Mouse (Mus musculus) ES-Bruce4 (cell line): Measurements from ENCODE around the gene Cryba4. TPM values are rescaled to one million over a fixed set of nuclear protein-coding genes. Genes with fewer than 3 reads are reported as not detected.

Experiments used
- H3K27ac ChIP-seq: 2 replicates; pipeline ENCODE4 v1.5.1; 2012; ENCODE audit warnings: low read length, inconsistent platforms; ENCODE audit not compliant: insufficient read depth
- H3K27me3 ChIP-seq: 2 replicates; pipeline ENCODE4 v1.6.1; 2012; ENCODE audit warnings: mild to moderate bottlenecking, low read length, inconsistent platforms; ENCODE audit not compliant: control insufficient read depth, poor library complexity, insufficient read depth, severe bottlenecking
- H3K36me3 ChIP-seq: 2 replicates; pipeline ENCODE4 v1.6.1; 2012; ENCODE audit warnings: inconsistent platforms, mild to moderate bottlenecking, low read length, moderate library complexity; ENCODE audit not compliant: control insufficient read depth, poor library complexity, insufficient read depth, severe bottlenecking
- H3K4me1 ChIP-seq: one replicate; pipeline ENCODE4 v1.8.1; 2011; ENCODE audit warnings: low read length; ENCODE audit not compliant: control insufficient read depth, insufficient read depth
- H3K4me3 ChIP-seq: 2 replicates; pipeline ENCODE4 v1.5.1; 2011; ENCODE audit warnings: low read depth, mild to moderate bottlenecking, low read length
- H3K9ac ChIP-seq: 2 replicates; pipeline ENCODE4 v1.6.1; 2012; ENCODE audit warnings: low read depth, mild to moderate bottlenecking, inconsistent platforms; ENCODE audit not compliant: poor library complexity, severe bottlenecking
- H3K9me3 ChIP-seq: replicated peaks from 2 replicates; pipeline ENCODE4 v1.6.1; 2012; ENCODE audit warnings: mild to moderate bottlenecking, low read length, inconsistent platforms; ENCODE audit not compliant: control insufficient read depth, poor library complexity, insufficient read depth, severe bottlenecking
- CTCF ChIP-seq: IDR thresholded peaks from one replicate; pipeline ENCODE4 v1.8.1; 2011; ENCODE audit warnings: low read depth, low read length
- EP300 ChIP-seq: IDR thresholded peaks from 2 replicates; pipeline ENCODE4 v1.6.1; 2011; ENCODE audit warnings: low read depth, low read length; ENCODE audit not compliant: insufficient read depth
- POLR2A ChIP-seq: IDR thresholded peaks from one replicate; pipeline ENCODE4 v1.8.1; 2011; ENCODE audit warnings: low read length; ENCODE audit not compliant: insufficient read depth
- polyA plus RNA-seq: library from polyadenylated mRNA; stranded (reverse); fragments of >200 nt; gene quantifications from 2 replicates; pipeline ENCODE4 v1.2.4, GENCODE M21; 2011; ENCODE audit warnings: low read depth; ENCODE audit not compliant: missing spikeins, insufficient read depth, insufficient read length

Cryba4 gene
- polyA plus RNA-seq, 1 experiment = not detected

GRCm38 (mm10) chr5:112297257-112297656 is 44.9 kb upstream of the Cryba4 start:
- TF ChIP-seq EP300 (no peak), POLR2A (no peak), CTCF (no peak)
- Histone ChIP-seq H3K27me3 (no peaks in the 10 kb centered on the region), H3K9me3 (no peaks in the 10 kb centered on the region), H3K36me3 (no peaks in the 10 kb centered on the region), H3K4me1 (peaks cover 16% of the 10 kb centered on the region), H3K4me3 (no peak overlapping the region), H3K9ac (no peak overlapping the region), H3K27ac (no peak overlapping the region)

DNA sequence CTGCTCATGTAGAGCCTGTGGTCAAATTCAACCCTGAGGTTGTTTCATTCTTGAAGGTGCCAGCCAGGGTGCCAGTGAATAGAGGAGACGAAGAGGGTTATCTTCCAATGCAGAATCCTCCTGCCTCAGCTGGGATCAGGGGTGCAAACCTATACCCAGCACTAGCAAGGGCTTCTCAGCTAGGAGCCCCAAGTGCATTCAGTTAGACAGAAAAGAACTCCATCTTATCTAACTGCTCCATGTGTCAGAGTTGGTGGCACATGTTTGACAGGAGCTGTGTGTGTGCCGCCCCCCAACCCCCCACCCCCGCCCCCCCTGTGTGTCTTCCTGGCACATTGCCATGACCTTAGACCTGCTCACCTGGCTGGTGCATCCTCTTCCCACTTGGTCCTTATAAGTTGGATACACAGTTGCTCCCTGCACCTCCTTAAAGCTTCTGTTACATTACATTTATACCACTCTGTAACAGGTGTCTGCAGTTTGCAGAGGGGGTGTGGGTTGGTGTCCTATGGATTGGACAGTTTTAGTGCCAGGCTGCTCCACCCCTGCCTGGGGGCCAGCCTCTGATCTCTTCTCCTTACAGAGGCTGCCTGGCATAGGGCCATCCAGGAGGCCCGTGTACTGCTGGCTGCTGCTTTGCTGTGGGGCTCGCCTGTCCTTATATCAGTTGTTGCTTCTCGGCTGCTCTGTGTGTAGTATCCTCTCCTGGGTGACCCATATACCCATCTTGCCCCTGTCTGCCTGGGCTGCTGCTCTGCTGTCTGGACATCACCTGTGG is 44.3 kb upstream of the Cryba4 start:
- Histone ChIP-seq H3K27ac (no peak overlapping the region), H3K9ac (no peak overlapping the region), H3K27me3 (no peaks in the 10 kb centered on the region), H3K4me1 (peaks cover 16% of the 10 kb centered on the region), H3K4me3 (no peak overlapping the region), H3K9me3 (no peaks in the 10 kb centered on the region), H3K36me3 (no peaks in the 10 kb centered on the region)
- no peak for TF ChIP-seq CTCF
- TF ChIP-seq EP300 = no peak
- TF ChIP-seq POLR2A = no peak

DNA sequence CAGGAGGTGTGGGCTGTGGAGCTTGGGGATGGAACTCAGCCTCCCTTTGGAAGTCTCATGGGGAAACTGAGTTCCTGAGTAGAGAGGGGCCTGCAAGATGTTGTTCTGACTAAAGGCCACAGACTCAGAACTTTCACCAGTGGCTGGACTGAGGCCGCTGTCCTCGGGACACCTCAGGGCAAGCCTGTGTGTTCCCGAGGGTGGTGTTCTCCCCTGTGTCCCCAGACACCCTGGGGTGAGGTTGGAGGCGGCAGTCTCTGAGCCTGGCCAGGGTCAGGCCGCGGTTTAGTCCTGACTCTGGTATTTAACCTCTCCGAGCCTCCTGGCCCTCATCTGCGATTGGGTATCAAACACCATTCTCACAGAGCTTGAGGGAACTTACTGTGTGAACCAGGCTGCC is 43.2 kb upstream of the Cryba4 start:
- no peak for TF ChIP-seq CTCF
- TF ChIP-seq POLR2A = no peak
- TF ChIP-seq EP300 = no peak
- no peaks in the 10 kb centered on the region for H3K9me3 ChIP-seq
- no peak overlapping the region for H3K9ac ChIP-seq
- H3K27ac ChIP-seq = no peak overlapping the region
- H3K4me1 ChIP-seq = peaks cover 16% of the 10 kb centered on the region
- no peaks in the 10 kb centered on the region for H3K36me3 ChIP-seq
- no peaks in the 10 kb centered on the region for H3K27me3 ChIP-seq
- H3K4me3 ChIP-seq = no peak overlapping the region

DNA sequence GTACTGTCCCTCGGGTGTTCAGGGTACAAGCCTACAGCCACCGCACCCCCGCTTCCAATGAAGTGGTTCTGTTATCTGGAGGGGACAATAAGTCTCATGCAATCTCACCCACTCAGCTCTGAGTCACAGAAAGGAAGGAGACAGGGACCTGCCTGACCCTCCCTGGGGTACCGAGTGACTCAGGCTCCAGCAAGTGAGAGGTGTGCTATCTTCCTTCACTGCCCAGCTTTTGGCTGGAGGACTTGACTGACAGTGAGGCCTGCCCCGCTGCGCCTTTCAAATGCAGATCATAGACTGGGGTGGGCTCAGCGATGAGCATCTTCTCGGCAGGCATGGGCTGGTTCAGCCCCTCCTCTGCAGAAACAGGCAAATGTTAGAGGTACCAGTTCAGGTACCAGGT is 42.8 kb upstream of the Cryba4 start:
- no peaks in the 10 kb centered on the region for H3K9me3 ChIP-seq
- no peak overlapping the region for H3K27ac ChIP-seq
- no peak overlapping the region for H3K9ac ChIP-seq
- no peaks in the 10 kb centered on the region for H3K27me3 ChIP-seq
- H3K36me3 ChIP-seq = no peaks in the 10 kb centered on the region
- no peak for TF ChIP-seq CTCF
- TF ChIP-seq POLR2A = no peak
- TF ChIP-seq EP300 = peak; percentile 72
- H3K4me1 ChIP-seq = peaks cover 16% of the 10 kb centered on the region
- H3K4me3 ChIP-seq = no peak overlapping the region

- Histone ChIP-seq H3K4me1 (peaks cover 16% of the 10 kb centered on the region), H3K27me3 (no peaks in the 10 kb centered on the region), H3K4me3 (no peak overlapping the region), H3K27ac (no peak overlapping the region), H3K9me3 (no peaks in the 10 kb centered on the region), H3K9ac (no peak overlapping the region), H3K36me3 (no peaks in the 10 kb centered on the region)
- TF ChIP-seq CTCF = no peak
Measured at GRCm38 (mm10) chr5:112294696-112295095, 42.4 kb upstream of the Cryba4 start.

DNA sequence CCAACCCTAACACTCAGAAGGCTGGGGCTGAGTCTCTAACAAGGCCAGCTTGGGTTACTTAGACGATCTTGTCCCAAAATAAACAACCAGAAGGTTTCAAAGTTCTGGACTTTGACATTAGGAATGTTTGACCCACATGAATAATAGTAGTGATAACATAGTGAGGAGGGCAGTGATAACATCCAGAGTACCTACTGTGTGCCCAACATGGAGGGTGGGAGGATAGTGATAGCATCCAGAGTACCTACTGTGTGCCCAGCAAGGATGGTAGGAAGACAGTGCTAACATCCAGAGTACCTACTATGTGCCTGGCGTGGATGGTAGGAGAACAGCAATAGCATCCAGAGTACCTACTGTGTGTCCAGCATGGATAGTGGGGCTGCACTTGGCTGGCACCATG is 41.5 kb upstream of the Cryba4 start:
- H3K9me3 ChIP-seq = no peaks in the 10 kb centered on the region
- no peaks in the 10 kb centered on the region for H3K27me3 ChIP-seq
- H3K27ac ChIP-seq = no peak overlapping the region
- no peak for TF ChIP-seq CTCF
- no peak for TF ChIP-seq EP300
- H3K9ac ChIP-seq = no peak overlapping the region
- no peaks in the 10 kb centered on the region for H3K36me3 ChIP-seq
- peaks cover 14% of the 10 kb centered on the region for H3K4me1 ChIP-seq
- no peak overlapping the region for H3K4me3 ChIP-seq
